Mouse (Mus musculus) liver (tissue): ENCODE results near the gene Ppef2.

ENCODE experiments used
- DNase-seq: peaks from one replicate; pipeline ENCODE4 v3.0.0-alpha.2; 2020; ENCODE audit warnings: mixed read lengths

Ppef2 gene

DNA sequence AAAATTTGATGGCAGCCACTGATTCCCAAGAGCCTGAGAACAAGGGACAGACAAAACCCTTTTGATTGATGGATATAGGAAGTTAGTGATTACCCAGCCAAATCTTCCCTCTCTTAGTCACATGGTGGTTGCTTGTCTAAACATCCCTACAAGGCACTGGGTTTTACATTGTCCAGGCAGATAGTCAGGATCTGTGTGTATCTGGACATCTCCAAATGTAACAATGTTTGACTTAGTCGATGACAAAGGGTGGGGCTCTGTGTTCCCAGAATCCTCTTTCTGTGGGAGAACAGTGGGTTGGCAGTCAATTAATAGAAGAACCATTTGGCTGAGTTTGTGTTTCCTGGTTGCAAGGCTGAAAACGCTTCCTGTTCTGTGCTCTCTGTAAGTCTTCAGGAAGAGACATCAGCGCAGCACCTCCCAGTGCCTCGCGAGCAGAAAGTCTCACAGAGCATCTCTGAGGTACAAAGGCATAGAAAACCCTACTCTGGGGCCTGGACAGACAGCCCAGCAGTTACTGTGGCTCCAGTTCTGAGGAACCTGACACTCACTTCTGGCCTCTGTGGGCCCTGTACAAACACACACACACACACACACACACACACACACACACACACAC is 21.0 kb downstream of the Ppef2 start:
- DNase-seq = no peak

GRCm38 (mm10) chr5:92233366-92233765 is 22.7 kb downstream of the Ppef2 start:
- no peak for DNase-seq

GRCm38 (mm10) chr5:92231836-92232235 is 24.2 kb downstream of the Ppef2 start:
- no peak for DNase-seq

DNA sequence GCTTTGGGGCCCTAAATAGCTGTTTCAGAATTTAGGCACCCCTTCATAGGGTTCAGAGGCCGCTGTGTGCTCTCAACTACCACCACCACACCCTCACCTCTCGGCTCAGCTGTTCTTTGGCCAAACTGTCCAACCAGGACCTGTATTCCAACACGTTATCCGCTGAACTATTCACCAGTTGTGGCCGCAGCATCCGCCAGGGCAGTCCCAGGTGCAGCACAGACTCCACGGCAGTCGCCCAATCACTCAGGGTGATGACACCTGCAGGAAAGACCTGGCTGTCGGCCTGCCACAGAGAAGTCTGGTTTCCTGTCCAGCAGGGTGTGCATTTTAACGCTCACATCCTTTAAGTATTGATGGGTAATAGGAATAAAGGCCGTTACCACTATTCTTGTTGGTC is 25.8 kb downstream of the Ppef2 start:
- DNase-seq = no peak

- no peak for DNase-seq
Observed at GRCm38 (mm10) chr5:92229514-92229913, 26.6 kb downstream of the Ppef2 start.

GRCm38 (mm10) chr5:92228776-92229175 is 27.3 kb downstream of the Ppef2 start:
- DNase-seq = peak; percentile 8

DNA sequence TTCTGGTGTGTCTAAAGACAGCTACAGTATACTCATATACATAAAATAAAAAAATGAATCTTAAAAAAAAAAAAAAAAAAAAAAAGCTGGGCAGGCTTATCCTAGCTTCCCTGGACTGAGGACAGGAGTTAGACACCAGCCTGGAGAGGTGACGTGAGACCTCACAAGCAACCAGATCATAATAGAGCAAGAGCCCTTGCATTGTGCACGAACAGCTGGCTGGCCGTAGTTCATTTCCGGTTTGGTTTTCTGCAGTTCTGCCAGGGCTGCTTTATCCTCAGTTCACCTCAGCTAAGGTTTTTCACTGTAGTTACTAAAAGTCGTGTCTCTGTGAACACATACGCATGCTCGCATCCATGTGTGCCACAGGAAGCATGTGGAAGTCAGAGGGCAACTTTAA is 28.3 kb downstream of the Ppef2 start:
- no peak for DNase-seq

DNA sequence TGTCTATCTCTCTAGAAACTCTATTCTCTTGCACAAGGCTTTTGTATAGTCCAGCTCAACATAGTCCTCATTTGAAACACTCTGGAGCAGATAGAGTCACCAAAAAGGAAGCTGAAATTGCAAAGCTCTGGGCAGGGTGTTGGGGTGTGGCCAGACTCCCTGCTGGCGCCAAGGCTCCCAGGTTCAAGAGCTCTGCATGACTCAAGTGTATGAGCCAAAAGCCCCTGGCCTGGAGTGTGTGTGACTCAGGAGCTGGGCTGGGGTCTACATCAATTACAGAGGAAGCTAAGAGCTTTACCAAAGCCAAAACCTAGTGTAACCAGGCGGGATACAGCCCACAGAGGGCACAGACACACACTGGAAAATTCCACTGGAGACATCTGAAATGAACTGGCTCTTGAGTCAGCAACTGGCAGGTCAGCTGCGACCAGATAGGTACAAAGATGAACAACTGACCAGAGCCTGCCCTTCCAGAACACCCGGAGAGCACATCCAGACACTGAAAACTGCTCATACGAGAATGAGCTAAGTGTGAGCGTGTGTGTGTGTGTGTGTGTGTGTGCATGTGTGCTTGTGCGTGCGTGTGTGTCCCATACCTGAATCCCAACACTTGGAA is 35.7 kb downstream of the Ppef2 start:
- DNase-seq = no peak

DNA sequence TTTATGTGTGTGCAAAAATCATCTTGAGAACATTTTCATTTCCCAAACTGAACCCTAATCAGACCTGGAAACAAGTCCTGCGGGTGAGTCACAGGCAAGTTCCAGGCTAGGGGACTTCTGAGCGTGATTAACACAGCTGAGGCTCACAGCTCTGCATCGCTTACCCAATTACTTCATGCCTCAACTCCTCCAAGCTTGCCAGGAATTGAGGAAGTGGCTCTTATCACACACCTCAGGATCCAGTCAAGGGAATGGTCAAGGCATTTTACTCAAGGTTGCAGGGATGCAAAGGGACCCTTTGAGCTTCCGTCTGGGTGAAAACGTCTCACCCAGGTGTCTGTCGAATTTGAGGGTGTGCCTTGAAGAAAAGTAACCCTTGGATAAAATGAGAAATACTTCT is 36.3 kb downstream of the Ppef2 start:
- DNase-seq = no peak

GRCm38 (mm10) chr5:92218915-92219793 is 36.9 kb downstream of the Ppef2 start:
- DNase-seq = no peak

GRCm38 (mm10) chr5:92215308-92215707 is 40.8 kb downstream of the Ppef2 start, which contains the start of gene U90926:
Gene U90926, minus strand, starts transcription at chr5:92215408.
- DNase-seq = no peak

- no peak for DNase-seq
Observed at GRCm38 (mm10) chr5:92212231-92212630, 43.8 kb downstream of the Ppef2 start.

DNA sequence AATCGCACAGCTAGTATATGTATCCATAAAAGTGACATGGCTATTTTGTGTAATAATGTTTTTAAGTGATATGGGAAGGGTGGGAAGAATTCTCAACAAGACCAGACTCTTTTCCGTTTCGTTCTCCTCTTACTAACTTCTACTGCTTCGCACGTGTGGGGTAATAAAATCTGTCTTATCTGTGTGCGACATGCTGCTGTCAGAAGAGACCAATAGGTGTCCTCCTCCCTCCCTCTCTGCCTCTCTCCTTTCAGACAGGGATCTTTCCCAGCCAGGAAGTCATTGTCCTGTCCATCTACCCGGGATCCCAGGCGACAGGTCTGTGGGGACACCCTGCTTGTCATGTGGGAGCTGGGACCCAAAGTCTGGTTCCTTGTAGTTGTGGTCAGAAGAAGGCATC is 45.9 kb downstream of the Ppef2 start:
- DNase-seq = no peak

DNA sequence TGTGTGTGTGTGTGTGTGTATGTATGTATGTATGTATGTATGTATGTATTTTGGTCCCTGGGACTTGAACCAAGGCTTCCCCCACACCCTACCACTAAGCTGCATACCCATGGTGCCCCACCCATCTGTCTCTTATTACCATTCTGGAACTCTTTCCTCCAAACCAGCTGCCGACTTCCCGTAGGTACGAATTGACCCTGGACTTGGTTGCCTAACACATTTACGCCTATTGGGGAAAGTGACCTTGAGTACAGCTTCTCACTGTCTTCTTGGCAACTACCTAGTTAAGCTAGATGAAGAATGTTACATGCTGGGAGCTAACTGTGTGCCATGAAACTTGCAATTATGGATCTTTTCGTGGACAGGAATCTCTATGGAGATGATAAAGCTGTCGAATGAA is 50.0 kb downstream of the Ppef2 start:
- no peak for DNase-seq

DNA sequence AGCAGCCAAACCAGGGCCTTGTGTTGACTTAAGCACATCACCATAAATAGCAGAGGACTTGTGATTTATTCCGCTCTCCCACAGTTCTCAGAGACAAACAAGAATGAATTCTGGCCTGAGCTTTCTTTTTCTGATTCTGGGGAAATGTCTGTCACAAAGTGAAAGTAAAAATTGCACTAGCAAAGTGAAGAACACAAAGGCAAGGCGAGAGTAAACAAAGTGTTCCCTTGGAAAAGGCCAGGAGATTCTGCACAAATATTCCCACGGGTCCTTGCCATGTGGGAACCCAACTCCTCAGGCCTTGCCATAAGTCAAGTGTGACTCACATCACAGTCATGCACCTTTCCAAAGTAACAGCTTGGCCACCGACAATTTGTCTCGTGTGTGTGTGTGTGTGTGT is 50.4 kb downstream of the Ppef2 start:
- no peak for DNase-seq

DNA sequence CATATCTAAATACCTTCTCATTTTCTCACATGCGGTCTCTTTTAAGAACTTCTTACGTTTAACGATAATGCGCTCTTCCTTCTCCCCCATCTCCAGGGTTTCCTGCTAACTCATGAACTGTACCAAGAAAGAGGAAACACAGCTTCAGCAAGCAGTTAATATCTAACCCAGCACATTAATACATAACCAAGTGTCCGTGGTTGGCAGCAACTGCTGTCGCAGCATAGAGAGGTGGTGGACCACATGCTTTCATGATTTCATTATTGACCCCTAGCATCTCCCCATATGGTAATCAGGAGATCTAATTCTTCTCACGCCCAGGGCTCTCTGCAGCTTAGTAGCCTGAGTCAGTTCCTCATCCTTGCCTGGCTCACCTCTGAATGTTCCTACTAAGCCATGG is 50.9 kb downstream of the Ppef2 start:
- no peak for DNase-seq

DNA sequence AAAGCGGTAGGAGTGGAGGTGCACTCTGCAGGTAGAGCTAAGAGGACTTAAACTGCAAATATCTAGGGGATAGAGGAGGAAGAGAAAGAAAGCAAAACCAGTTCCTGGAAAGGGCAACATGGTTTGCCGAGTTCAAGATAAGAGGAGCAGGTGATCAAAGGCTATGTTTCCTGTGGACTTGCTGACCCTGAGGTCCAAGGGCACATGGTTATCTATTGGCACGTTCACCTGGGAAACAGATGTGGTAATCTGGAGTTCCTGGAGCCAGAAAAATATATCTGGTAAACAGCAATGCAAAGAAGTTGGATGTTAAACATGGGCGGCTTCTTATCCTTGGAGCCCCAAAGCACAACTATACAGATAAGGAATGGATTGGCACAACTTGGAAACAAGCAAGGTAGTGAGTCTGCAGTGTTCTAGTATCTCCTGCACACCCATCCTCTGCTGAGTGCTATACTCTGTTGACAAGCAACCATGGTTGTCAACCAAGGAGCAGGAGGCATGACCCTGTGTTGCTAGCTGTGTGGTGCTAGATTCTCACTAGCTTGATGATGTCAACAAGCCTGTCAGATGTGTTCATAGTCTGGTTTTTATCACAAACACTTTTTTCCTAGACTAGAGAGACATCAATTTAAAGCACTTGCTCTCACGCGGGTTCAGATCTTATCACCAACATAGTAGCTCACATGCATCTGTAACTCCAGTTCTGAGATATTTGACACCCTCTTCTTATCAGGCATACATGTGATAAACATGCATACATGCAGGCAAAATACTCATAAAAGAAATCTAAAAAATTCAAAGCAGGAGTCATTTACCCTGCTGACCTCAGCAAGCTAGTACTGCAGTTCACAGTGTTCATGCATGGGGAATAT is 51.7 kb downstream of the Ppef2 start:
- DNase-seq = no peak

DNA sequence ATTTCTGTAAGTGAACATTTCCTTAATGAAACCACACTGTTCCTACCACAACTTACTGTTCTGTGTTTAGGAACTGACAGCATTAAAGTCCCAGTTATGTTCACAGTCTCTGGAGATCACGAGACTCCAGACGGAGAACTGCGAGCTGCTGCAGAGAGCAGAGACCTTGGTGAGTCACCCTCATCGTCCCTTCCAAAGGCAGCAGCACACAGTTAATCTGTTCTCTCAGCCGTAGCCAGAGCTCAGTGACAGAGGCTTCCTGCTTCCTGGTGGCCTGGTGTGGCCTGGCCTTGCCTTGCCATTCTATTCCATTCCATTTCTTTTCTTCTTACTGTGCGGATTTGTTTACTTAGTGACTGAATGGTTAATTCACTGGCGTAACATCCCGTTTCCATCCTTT is 57.8 kb downstream of the Ppef2 start:
- no peak for DNase-seq

GRCm38 (mm10) chr5:92196895-92197811 is 58.9 kb downstream of the Ppef2 start:
- DNase-seq = no peak

GRCm38 (mm10) chr5:92195716-92196115 is 60.4 kb downstream of the Ppef2 start:
- DNase-seq = peak; percentile 19

GRCm38 (mm10) chr5:92188881-92189483 is 67.1 kb downstream of the Ppef2 start:
- DNase-seq = no peak
